Mouse (Mus musculus) E14TG2a.4 (cell line): ENCODE results near the gene Cdc42ep4.

Experiments
- H3K27me3 ChIP-seq: 2 replicates; pipeline ENCODE4 v1.6.1; 2014; ENCODE audit warnings: low read length, control low read depth; ENCODE audit not compliant: insufficient read depth
- H3K36me3 ChIP-seq: 2 replicates; pipeline ENCODE4 v1.6.1; 2014; ENCODE audit warnings: low read length, control low read depth; ENCODE audit not compliant: insufficient read depth
- H3K4me1 ChIP-seq: replicated peaks from 2 replicates; pipeline ENCODE4 v1.6.1; 2014; ENCODE audit warnings: low read depth, low read length, control low read depth
- H3K4me3 ChIP-seq: replicated peaks from 2 replicates; pipeline ENCODE4 v1.5.1; 2014; ENCODE audit warnings: mild to moderate bottlenecking, low read length
- H3K9me3 ChIP-seq: 2 replicates; pipeline ENCODE4 v1.6.1; 2014; ENCODE audit warnings: low read length, control low read depth
- CTCF ChIP-seq: conservative IDR thresholded peaks from 2 replicates; pipeline ENCODE4 v1.5.1; 2014; ENCODE audit warnings: low read length
- NANOG ChIP-seq: IDR thresholded peaks from 2 replicates; pipeline ENCODE4 v1.6.1; 2014; ENCODE audit warnings: borderline replicate concordance, low read length, mixed read lengths
- POU5F1 ChIP-seq: IDR thresholded peaks from 2 replicates; pipeline ENCODE4 v1.6.1; 2014; ENCODE audit warnings: low read length, borderline replicate concordance

Cdc42ep4 gene

GRCm38 (mm10) chr11:113681979-113682378 lies 69.7 kb downstream of the Cdc42ep4 start:
- no peaks in the 10 kb centered on the region for H3K27me3 ChIP-seq
- TF ChIP-seq POU5F1 (no peak), NANOG (no peak)
- H3K4me3 ChIP-seq, result no peak overlapping the region
- peaks cover 78% of the 10 kb centered on the region for H3K4me1 ChIP-seq
- H3K9me3 ChIP-seq, result no peaks in the 10 kb centered on the region
- H3K36me3 ChIP-seq, result peaks cover 21% of the 10 kb centered on the region

DNA sequence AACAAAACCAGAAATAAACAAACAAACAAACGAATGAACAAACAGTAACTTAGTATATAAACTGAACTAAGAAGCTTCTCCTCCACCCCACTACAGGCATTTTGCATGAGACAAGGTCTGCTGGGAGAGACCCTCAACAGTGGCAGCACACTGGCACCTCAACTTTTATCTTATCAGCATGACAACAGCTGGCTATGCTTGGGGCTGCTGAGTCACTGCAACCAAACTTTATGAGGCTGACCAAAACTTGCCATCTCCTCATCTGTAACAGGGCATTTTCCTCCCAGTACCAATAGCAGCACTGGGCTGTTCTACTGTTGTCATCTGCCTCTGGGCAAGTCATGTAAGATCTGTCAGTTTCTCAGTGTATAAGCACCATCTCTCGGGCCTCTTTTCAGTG lies 70.7 kb downstream of the Cdc42ep4 start:
- Histone ChIP-seq H3K36me3 (peaks cover 27% of the 10 kb centered on the region), H3K4me1 (peaks cover 76% of the 10 kb centered on the region), H3K27me3 (no peaks in the 10 kb centered on the region), H3K4me3 (no peak overlapping the region), H3K9me3 (no peaks in the 10 kb centered on the region)
- TF ChIP-seq NANOG (no peak), CTCF (no peak), POU5F1 (no peak)

- Histone ChIP-seq H3K27me3 (no peaks in the 10 kb centered on the region), H3K9me3 (no peaks in the 10 kb centered on the region), H3K36me3 (peaks cover 52% of the 10 kb centered on the region), H3K4me1 (peaks cover 78% of the 10 kb centered on the region), H3K4me3 (peak overlapping the region; percentile 20; the same call in 1 of the 2 replicates)
- TF ChIP-seq NANOG (no peak), POU5F1 (no peak), CTCF (no peak)
These were observed 73.3 kb downstream of the Cdc42ep4 start for GRCm38 (mm10) chr11:113678373-113678772.

DNA sequence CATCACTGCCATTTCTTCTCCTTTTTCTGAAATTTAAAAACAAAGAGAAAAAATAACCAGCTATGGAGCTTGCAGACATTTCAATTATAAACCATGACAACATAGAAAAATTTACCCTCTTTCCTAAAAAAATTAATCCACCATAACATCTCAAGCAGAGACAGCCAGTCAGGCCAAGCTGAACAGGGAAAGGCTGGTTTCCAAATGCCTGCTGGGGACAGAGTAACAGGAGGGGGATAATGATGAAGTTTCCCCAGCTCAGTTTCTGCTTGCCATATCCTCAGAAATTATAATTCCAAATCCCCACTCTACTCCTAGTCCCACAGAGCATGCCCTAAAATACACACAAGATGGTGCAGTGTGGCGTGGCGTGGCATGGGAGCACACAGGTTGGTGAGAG lies 74.3 kb downstream of the Cdc42ep4 start:
- TF ChIP-seq NANOG (no peak), POU5F1 (no peak), CTCF (no peak)
- H3K4me1 ChIP-seq, result peaks cover 73% of the 10 kb centered on the region
- no peak overlapping the region for H3K4me3 ChIP-seq
- no peaks in the 10 kb centered on the region for H3K9me3 ChIP-seq
- no peaks in the 10 kb centered on the region for H3K27me3 ChIP-seq
- H3K36me3 ChIP-seq, result peaks cover 62% of the 10 kb centered on the region
